Mouse (Mus musculus) lung, postnatal 0 days (tissue): Measurements from ENCODE around the gene Krt82.

Experiments used
- CTCF ChIP-seq: IDR thresholded peaks from 2 replicates; pipeline ENCODE4 v1.5.1; 2016; ENCODE audit warnings: antibody characterized with exemption, mild to moderate bottlenecking
- EP300 ChIP-seq: IDR thresholded peaks from 2 replicates; pipeline ENCODE4 v1.6.1; 2016; ENCODE audit warnings: antibody characterized with exemption, mild to moderate bottlenecking, control low read depth

GRCm38 (mm10) chr15:101550567-101550966 is at the start of gene Krt82:
- TF ChIP-seq CTCF (no peak), EP300 (no peak)
